ENCODE assay signal across 13 mouse cellular contexts in genomic region chr7:127256518-127256917, GRCm38 (mm10).
"Had no signal": no experiment of that assay in that cellular context is flagged by ENCODE, and none has a peak within 500 bp of the region (broad histone marks: within the 10 kb centered on the region; RNA-seq: fewer than 3 reads in every experiment).

No protein-coding gene starts in this region.

- H3K27ac ChIP-seq: intestine, embryonic 15.5 days; kidney, embryonic 15.5 days had no signal

- ATAC-seq: intestine, embryonic 15.5 days; lung, postnatal 0 days had no signal

- H3K4me2 ChIP-seq: intestine, embryonic 15.5 days; kidney, embryonic 15.5 days; midbrain, embryonic 11.5 days had no signal

- H3K9ac ChIP-seq: intestine, embryonic 15.5 days; kidney, embryonic 15.5 days had no signal

- H3K4me3 ChIP-seq: intestine, embryonic 15.5 days; kidney, embryonic 15.5 days had no signal

- H3K9me3 ChIP-seq: intestine, embryonic 15.5 days; kidney, embryonic 15.5 days; megakaryocyte, embryonic 14.5 days had no signal

- DNase-seq: kidney, adult 2 months; kidney, postnatal 14 days; left cerebral cortex, postnatal 4 days; lung, adult 2 months; lung, postnatal 4 days; right cerebral cortex, adult 18-20 months; right cerebral cortex, postnatal 25 days; thymus, postnatal 36 days had no signal

- H3K27me3 ChIP-seq: intestine, embryonic 15.5 days; kidney, embryonic 15.5 days; megakaryocyte, embryonic 14.5 days had no signal
